Mouse (Mus musculus): ENCODE measurements around the gene Cdiptos.

Gene Cdiptos

DNA sequence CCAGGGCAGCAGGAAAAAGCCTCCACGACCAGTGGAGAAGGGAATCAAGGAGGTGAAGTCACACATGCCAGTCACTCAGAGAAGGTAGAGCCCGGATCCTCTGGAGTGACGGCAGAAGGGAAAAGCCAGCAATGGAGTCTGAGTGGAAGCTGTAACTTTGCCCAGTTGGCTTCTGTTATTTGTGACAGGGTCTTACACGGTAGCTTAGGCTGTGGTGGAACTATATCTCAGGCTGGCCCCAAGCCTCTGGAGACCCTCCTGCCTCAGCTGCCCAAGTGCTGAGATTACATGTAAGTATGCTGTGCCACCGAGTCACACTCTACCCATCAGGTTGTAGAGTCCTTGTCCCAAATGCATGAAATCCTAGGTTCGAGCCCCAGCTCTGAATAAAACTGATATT lies 37.5 kb upstream of the Cdiptos start:
- DNase-seq = no peak

DNA sequence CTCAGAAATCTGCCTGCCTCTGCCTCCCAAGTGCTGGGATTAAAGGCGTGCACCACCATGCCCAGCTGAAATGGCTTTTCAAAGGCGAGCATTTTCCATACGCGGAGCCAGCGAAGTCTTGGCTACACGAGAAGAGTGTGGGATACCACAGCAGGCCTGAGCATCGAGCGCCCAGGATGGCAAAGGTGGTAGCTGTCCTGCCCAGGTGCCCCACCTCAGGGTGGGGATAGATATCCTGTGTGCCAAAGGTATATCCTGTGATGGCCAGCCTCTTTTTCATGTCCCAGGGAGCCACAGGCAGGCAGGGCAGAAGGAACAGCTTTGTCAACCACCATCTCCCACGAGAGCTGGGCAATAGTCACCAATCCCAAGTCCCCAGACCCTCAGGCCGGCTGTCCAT lies 36.9 kb upstream of the Cdiptos start:
- no peak for DNase-seq

DNA sequence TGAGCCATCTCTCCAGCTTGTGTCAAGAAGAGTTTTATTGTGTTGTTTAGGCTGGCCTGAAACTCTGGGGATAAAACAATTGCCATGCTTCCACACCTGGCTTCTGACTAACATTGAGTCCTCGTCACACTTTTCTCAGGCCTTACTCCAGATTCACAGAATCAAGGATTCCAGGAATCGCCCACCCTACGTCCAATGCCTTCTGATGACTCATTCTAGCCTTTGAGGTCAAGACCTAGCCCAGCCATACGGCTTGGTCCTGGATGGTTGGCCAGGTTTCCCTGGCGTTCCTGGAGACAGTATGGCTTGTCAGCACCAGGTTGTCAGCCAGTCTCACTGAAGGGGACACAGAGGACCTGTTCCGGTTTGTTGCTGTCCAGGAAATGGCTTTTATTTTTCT lies 36.5 kb upstream of the Cdiptos start:
- no peak for DNase-seq

DNA sequence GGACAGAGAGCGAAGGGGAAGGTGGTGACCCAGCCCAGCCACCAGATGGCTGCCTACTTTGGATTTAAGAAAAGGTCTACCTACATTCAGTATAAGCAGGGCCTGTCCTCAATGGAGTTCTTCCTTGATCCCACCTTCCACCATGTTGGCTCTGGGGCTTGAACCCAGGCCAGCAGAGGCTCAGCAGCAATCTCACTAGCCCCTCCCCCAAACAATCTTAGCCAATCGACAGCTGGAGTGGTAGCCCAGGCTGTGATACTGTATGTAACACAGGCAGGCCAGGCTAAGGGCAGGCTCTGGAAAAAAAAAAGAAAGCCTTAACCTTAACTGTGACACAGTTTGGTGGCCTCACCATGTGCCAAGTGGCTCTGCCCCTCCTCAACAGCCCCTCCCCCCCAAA lies 35.8 kb upstream of the Cdiptos start:
- DNase-seq = no peak

DNA sequence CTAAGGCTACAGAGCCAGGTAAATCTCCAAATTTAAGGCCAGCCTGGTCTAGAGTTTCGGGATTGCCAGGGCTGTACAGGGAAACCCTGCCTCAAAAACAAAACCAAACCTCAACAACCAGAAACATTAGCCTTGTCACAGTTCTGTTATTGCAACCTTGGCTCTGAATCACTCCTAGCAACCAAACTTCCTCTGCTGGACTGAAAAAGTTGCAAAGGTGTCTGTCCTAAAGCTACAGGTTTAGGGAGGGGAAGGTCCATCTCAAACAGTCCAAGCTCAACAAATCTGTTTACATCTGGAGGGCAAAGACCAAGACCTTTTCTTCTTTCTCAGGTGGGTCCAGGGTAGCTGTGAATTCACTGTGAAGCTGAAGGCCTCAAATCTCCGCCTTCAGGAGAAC lies 35.2 kb upstream of the Cdiptos start:
- DNase-seq = no peak

DNA sequence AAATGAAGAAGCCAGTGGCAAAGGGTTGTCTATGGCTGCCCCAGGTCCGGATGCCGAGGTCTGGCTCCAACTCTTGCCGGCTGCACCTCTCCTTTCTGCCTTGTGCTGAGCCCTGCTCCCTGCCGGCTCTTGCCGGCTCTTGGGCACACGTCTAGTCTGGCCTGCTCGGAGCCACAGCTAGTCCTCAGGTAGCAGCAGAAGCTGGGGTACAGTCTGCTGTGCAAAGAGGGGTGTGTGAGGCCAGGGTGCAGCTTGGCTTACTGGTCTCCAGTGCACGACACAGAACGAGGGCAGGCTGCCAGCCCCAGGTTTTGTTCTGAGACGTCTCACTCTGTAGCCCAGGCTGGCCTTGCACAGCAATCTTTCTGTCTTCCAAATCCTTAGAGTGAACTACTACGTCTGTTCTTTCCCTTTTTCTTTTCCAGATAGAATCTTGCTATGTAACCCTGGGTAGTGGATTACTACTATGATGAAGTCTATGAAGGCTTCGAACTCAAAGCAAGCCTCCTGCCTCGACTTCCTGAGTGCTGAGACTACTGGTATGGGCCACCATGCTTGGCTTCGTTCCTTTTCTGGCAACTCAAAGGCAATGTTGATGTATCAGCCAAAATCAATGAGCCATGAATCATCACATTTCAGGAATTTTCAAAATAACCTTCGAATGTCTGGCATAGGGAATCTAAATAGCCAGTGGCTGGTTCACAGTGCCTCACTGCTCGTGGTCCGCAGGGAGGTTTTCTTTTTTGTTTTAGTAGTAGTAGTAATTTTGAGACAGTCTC lies 33.6 kb upstream of the Cdiptos start:
- DNase-seq = no peak

DNA sequence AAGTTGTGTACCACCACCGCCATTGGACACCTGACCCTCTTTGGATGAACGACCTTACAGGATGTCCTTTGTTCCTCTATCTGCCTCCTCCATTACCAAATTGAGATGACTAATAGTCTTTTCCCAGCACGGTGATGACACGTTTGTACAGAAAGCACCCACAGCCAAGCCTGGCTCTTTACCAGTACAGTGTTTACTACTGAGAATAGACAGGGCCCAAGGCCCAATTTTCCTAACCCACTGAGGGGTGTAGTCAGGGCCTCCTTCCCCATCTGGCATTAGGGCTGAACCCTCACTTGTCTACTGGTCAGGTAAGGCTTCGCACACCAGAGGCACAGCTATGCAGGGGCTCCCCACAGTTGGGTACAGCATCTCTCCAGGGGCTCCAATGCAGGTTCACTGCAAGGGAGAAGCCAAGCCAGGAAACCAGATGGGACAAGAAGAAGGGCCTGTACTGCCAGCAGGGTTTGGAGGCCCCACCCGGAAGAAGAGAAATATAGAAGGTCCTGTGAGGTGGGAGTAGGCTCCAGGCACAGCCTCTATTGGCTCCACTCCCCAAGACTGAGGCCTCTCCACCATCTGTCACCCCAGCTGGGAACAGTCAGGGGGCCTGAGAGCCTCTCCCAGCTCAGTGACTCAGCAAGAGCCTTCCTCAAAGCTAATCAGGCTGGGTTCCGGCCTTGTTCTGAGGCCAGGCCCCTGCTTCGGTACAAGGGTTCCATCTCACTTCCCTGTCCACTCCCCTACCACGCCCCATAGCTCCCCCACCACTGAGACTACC lies 32.5 kb upstream of the Cdiptos start:
- peak; percentile 60 for DNase-seq

DNA sequence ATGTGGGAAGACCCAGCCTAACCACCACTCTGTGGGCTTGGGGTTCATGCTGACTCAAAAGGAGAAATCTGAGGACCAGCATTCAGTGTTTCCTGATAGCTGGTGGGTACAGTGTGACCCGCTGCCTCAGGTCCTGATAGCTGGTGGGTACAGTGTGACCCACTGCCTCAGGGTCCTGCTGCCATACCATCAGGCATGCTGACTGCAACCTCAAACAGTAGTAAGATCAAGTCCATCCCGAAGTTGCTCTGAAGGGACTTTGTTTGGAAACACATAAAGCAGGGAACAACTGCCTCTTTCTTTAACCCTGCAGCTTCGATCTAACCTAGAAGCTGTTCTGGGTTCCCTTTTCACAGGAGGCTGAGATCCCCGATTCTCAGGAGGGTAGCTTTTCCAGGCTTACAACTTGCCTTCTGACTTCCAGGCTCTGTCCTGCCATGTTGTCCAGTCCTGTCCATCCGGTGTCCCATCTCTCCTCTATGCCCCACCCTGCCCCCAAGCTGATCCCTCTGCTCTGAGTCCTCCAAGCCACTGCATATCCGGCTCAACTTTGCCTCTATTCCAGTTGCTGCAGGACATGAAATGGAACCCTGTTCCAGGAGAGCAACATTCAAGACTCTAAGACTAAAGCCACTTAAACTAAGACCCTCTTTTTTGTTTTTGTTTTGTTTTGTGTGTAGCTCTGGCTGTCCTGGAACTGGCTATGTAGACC lies 31.6 kb upstream of the Cdiptos start:
- DNase-seq = no peak

DNA sequence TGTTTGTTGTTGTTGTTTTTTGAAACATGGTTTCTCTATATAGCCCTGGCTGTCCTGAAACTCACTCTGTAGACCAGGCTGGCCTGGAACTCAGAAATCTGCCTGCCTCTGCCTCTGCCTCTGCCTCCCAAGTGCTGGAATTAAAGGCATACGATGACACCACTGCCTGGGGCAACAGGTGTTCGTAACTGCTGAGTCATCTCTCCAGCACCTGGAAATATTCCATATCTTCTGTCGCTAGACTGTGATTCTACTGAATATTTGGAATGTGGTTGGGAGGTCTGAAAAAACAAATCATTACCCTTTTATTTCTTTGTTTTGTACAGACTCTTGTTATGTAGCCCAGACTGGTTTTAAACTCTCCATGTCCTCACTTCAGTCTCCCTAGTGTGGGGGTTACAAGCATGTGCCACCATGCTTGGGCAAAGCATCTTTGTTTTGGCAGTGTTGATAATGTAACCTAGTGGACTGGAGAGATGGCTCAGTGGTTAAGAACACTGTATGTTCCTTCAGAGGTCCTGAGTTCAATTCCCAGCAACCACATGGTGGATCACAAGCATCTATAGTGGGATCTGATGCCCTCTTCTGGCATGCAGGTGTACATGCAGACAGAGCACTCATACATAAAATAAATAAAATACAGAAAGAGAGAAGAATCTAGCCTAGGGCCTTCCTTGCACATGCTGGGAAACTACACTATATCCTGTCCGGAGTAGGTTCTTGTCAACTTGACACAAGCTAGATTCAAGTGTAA lies 28.4 kb upstream of the Cdiptos start:
- no peak for DNase-seq

DNA sequence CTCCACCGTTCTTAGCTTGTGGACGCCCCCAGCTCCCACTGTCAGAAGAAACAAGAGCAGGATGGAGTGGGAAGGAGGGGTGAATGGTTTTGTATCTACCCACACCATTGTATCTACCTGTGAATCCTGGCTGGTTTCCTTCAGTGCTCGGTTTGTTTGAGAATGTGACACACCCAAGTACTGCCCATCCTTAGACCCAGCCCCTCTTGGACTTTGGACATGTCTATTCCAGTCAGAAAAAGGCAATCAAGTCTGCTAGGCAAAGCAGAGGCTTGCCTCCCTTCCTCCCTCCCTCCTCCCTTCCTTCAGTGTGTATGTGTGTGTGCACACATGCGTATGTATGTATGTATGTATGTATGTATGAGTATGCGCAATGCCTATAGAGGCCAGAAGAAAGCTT lies 27.7 kb upstream of the Cdiptos start:
- no peak for DNase-seq

DNA sequence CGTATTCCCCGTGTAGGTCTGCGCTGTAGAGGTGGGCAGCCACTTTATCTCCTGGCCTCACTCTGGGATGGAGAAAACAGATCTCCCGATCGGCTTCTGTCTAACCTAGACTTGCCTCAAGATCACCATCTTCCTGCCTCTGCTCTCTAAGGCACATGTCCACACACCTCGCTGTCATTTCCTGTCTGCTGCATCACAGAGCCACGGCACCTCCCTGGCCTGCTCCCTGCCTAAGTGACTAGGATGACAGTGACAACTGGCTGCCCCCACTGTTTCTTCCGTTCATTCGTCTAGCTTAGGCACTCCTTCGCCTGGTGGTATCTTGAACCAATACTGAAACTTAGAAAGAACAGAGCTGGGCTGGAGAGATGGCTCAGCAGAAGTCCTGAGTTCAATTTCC lies 23.7 kb upstream of the Cdiptos start:
- no peak for DNase-seq

DNA sequence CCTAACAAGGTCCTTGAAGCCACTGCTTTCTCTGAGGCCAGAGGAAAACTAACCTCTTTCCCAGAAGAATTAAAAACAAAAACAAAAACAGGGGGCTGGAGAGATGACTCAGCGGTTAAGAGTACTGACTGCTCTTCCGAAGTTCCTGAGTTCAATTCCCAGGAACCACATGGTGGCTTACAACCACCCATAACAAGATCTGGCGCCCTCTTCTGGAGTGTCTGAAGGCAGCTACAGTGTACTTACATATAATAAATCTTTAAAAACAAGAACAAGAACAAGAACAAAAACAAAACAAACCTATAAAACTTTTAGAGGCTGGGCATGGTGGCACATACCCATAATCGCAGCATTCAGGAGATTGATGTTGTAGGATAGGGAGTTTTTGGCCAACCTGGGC lies 20.6 kb upstream of the Cdiptos start:
- no peak for DNase-seq

DNA sequence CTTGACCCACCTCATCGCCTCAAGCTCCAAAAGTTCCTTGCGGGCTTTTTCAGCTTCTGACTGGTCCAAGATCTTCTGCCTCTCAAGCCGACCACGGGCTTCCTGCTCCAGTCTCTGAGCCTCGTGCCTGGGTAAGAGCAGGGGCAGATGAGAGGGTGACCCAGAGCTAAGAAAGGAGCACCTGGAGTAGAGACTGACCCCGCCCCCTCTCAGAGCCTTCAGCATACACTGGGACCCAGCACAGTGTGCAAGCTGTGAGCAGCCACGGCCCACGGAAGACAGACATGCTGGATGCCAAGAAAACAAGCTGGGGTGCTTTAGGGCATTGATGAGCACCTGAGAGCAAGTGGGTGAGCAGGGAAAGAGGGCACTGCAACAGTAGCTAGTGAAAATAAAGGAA lies 12.9 kb upstream of the Cdiptos start:
- no peak for DNase-seq

DNA sequence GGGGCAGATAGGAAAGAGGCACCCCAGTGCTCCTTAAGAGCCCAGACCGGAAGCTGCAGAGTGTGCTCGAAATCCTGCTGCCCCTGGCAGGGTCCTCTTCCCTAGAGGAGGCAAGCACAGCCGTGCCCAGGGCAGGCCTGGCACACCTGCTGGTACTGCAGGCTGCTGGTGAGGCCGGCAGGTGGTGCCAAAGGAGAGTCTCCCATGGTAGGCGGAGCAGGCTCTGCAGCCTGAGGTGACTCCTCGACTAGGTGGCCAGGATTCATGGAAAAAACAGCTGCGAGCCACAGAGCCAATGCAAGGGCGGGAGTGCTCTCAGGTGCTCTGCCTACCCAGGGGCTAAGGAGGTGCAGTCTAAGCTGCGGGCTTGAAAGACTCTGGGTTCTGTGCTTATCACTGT lies 10.4 kb upstream of the Cdiptos start:
- DNase-seq = peak; percentile 75

DNA sequence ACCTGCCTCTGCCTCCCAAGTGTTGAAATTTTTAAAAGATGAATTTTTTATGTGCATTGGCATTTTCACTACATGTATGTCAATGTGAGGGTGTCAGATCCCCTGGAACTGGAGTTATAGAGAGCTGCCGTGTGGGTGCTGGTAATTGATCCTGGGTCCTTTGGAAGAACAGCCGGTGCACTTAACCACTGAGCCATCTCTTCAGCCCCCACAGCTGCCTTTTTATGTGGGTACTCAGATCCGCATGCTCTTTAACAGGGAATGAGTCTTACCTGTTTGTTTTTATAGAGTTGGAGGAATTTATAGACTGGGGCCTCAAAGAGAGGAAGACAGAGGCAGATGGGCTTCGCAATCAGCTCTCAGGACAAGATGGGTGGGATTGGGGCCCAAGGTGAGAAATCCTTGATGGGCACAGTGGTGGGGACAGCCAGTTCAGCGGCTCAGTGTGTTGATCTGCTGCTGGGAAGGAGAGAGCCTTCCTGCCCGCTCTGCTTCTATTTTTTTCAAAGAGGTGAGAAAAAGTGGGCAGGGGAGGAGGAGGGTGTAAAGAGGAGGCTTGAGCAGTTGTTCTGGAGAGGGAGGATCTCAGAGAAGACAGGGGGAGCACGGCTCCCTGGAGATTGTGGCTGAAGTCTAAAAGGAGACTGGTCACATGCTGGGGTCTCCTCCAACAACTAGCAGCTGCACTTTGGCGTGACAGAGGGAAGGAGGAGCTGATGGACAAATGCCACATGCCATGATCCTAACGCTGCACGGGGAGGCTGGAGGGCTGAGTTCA lies 9.0 kb upstream of the Cdiptos start:
- no peak for DNase-seq

DNA sequence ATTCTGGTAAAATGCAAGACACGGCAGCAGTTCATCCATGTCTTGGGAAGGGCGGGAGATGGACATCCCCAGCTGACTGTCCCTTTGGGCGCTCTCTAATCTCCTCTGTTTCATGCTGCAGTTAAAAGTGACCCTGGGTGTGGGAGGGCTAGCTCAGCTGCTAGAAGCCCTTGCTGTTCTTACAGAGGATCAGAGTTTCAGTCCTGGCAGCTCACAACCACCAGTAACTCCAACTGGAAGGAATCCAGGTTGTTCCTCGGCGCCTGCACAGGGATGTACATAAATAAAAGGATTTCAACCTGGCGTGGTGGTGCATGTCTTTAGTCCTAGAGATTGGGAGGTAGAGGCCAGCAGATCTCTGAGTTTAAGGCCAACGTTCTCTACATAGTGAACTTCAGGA lies 7.2 kb upstream of the Cdiptos start:
- DNase-seq = no peak

DNA sequence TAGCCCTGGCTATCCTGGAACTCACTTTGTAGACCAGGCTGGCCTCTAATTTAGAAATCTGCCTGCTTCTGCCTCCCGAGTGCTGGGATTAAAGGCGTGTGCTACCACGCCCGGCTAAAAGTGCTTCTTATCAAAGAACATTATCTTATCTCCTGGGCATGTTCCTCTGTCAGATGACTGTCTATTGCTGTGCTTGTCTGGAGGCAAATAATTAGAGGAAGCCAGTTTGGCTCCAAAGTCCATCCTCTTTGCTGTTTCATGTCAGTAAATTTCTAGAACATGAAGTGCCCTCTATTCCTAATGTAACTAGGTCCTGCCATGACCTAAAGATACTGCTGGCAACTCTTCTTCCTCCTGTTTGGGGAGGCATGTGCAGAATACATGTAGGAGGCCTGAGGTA lies 6.2 kb upstream of the Cdiptos start:
- no peak for DNase-seq

DNA sequence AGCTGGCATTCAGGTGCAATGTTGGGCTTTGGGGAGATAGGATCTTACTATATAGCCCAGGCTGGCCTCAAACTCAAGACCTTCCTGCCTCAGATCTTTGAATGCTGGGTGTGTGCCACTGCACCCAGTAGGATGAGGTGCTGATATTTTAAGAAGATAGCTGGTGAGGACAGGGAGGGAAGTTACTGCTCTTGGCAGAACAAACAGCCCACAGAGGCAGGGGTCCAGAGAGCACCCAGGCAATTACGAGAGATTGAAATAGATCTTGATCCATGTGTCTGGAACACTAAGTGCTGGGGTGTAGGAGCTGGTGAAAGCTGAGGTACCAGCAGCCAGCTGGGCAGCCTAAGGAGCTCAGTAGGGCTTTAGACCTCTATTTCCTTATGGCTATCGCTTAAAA lies 5.7 kb upstream of the Cdiptos start:
- DNase-seq = no peak

DNA sequence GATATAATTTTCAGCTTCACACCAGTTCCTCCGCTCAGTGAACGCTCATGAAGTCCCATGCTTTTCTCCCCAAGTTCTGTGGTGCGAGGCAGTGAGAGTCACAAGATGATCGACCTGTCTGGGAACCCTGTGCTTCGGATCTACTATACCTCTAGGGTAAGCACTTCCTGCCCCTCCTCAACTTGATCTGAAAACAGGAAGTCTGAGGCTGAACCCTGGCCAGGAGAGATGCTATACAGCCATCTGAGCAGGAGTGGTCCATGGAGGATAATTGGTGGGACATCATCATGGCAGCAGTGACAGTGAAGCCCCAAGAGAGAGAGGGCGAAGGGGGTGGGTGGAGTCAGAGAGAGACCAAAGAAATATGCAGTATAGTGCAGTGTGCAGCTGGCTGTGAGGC lies 2.9 kb upstream of the Cdiptos start:
- DNase-seq = no peak

DNA sequence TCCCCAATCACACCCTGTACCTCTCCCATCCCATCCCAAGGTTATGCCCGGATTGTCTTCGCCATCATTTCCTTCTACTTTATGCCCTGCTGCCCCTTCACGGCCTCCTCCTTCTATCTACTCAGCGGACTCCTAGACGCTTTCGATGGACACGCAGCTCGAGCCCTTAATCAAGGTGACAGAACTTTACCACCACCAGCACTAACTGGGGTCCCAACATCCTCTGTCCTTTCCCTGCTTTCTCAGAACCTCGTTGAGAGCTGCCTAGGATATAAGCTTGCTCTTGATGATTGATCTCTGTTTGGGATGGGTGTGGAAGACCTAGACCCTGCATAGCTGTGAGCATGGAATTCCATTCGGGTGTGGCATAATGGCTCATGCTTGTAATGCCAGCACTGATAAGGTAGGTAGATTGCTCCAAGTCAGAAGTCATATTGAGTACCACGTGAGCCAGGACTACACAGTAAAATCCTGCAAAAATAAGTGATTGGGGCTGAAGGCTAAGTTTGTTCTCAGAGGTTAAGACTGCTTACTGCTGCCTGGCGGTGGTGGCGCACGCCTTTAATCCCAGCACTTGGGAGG lies 1.1 kb upstream of the Cdiptos start:
- DNase-seq = peak; percentile 23

DNA sequence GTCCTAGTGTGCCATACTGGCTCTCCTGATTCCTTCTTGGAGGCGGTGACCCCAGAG lies 177 bp downstream of the Cdiptos start, which contains the start of gene Cdipt:
Gene Cdipt, plus strand, starts transcription at position 22 of the 57 bp plus-strand sequence.
- DNase-seq = no peak

DNA sequence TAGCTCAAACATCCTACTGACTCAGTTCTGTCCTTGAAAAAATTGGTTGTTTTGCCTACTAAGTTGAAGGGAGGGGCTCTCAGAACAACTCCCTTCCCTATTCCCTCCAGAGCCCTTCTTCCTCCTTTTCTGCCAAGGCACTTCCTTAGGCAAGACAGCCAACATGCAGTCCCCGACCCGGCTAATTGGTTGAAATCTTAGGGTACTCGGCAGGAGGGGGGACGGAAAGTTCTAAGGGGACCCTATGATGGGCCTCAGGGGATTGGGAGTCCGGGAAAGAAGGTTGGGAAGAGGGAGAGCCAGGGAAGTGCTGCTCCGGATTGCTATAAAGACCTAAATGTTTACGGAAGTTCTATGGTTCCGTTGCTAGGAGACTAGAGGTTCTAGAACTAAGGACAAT lies 405 bp downstream of the Cdiptos start:
- DNase-seq = no peak

DNA sequence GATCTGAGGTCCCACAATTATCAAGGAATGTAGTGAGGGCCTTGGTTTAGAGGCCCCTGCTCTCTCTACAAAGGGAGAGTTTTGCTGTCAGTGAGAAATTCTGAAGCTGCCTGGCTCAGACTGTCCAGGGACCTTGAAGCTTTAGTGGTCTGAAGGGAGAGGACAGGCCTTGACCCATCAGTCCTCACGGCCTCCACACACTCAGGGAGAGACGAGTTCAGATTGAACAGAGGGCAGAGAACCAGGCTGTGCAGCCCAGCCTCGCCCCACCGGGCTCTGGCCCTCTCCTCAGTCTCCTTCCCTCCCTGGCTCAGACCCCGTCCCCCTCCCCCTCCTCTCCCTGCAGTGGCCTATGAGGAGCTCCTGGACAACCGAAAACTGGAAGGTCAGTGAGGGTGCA lies 8.5 kb downstream of the Cdiptos start:
- no peak for DNase-seq

Data from kidney, adult 9 months (tissue).